Mouse (Mus musculus): Measurements from ENCODE around the gene Nrf1.

Gene Nrf1

DNA sequence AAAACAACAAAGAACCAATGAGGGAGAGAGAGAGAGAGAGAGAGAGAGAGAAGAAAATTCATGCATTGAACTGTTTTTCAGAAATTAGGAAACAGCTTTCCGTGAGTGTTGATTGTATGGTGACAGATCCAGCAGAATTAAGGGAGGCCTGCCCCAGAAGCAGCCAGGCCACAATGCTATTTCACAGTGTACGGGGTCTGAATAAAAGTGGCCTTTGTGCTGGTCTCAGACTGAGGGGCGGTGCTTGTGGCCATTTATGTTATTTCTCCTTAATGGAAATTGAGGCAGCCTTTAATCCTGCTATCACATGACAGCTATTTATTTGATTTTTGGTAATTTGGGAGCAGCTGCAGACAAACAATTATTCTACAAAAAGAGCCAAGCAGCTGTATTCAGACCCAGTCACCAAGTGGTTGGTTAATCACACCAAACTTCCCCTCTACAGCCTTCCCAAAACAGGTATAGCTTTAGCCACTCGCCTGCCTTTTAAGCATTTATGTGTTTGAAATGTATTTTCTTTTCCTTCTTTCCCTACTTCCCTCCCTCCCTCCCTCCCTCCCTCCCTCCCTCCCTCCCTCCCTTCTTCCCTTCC, 31.2 kb downstream of the Nrf1 start:
- DNase-seq (ENCODE audit: low spot score) = no peak

DNA sequence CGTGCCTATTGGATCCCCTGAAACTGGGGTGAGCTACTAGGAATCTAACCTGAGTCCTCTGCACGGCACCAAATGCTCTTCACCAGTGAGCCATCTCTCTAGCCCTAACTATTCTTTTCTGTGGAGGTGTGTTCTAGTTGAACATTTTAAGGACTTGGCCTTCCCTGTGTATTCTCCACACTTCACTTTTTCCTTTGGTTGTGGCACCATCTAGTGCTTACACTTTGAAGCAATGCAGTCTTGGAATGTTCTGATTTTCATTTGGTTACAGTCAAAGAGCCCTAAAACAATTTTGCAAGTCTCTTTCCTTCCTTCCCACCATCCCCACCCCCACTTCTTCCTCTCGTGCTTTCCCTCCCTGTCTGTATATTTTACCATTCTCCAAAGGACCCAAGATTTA, 33.6 kb downstream of the Nrf1 start:
- DNase-seq (ENCODE audit: low spot score) = no peak

- no peak for DNase-seq (ENCODE audit: low spot score)
These were observed 35.5 kb downstream of the Nrf1 start for GRCm38 (mm10) chr6:30083307-30083706.

DNA sequence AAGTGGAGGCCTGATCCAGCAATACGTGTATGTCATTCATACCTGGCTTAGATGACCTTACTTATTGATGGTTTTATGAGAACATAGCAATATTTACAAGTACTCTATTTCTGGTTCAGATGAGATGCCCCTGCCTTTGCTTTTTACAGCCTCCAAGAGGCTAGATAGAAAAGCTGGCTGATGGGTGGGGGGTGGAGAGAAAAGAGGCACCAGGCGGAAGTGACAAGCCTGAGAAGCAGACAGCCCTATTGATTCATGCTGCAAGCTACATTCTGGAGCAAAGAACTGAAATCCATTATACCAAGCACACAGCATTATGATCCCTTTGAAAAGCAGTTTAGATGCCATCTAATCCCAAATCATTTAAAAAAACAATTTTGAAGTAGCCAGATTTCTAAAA, 37.6 kb downstream of the Nrf1 start:
- DNase-seq (ENCODE audit: low spot score) = no peak

DNA sequence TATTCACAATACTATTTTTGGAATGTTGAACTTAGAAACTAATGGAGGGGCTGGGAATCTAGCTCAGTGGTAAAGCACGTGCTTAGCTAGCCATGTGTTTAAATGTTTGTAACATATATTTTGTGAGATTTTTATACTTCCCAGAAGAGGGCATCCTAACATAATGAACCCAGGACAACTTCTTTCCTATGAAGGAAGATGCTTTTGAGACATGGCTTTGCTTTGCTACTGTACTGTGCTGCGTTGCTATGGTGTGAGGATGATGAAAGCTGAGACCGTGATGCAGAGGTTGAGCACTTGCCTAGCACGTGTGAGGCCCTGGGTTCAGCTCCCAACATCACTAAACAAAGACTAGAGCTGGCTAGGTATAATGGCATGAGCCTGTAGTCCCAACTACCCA, 43.4 kb downstream of the Nrf1 start:
- DNase-seq (ENCODE audit: low spot score) = no peak

DNA sequence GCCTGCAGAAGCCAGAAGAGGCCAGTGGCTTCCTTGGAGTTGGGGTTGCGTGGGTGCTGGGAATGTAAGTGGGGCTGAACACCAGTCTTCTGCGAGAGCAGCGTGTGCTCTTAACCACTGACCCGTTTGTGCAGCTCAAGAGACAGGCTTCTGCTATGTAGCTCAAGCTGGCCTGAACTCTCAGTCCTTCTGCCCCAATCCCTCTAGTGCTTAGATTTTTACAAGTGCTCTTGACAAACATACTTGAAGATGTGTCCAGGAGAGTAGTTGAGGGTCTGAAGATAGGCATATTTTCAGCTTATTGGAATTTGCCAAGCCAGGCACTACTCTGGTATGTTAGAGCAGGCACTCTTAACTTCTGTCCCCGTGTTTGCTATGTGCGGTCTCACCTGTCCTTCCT, 45.0 kb downstream of the Nrf1 start:
- no peak for DNase-seq (ENCODE audit: low spot score)

- DNase-seq (ENCODE audit: low spot score) = no peak
These were observed 54.1 kb downstream of the Nrf1 start for GRCm38 (mm10) chr6:30101773-30102415.

- no peak for DNase-seq (ENCODE audit: low spot score)
These were observed 58.3 kb downstream of the Nrf1 start for GRCm38 (mm10) chr6:30106091-30106490.

GRCm38 (mm10) chr6:30107456-30107855, 59.7 kb downstream of the Nrf1 start:
- DNase-seq (ENCODE audit: low spot score) = no peak

GRCm38 (mm10) chr6:30109820-30110502, 62.2 kb downstream of the Nrf1 start:
- no peak for DNase-seq (ENCODE audit: low spot score)

GRCm38 (mm10) chr6:30112349-30113132, 64.8 kb downstream of the Nrf1 start:
- DNase-seq (ENCODE audit: low spot score) = no peak

GRCm38 (mm10) chr6:30114101-30114500, 66.3 kb downstream of the Nrf1 start:
- no peak for DNase-seq (ENCODE audit: low spot score)

GRCm38 (mm10) chr6:30121152-30121551, 73.4 kb downstream of the Nrf1 start:
- DNase-seq (ENCODE audit: low spot score) = no peak

- no peak for DNase-seq (ENCODE audit: low spot score)
These were observed 73.8 kb downstream of the Nrf1 start for GRCm38 (mm10) chr6:30121600-30121999.

DNA sequence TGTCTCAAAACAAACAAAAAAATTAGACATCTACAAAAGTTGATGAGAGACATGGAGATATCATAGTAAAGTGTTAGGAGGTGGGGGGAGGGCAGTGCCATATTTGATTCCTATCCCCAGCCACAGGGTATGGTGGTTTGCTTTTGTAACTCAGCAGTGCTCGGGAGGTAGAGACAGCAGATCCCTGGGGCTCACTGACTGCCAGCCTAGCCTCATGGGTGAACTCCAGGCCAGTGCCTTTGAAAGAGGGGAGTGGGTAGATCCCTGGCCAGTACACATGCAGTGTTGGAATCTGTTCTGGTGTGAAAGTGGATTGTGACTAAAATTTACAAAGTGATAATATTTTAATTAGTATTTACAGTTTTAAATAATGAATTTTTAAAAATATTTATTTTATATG, 75.6 kb downstream of the Nrf1 start:
- no peak for DNase-seq (ENCODE audit: low spot score)

DNA sequence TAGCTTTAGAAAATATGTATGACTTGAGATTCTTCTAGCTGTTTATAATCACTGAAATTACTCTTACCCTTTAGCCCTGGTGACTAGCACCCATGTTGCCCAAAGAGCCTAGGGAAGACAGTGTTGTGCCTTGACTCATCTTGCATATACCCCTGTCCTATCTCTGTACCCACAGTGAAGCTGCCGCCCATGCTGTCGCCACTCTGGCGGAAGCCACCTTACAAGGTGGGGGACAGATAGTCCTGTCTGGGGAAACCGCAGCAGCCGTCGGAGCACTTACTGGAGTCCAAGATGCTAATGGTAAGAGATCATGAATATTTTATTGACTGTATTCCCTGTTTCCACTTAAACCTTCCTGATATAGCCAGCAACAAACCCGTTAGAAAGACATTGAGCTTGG, 78.3 kb downstream of the Nrf1 start:
- DNase-seq (ENCODE audit: low spot score) = no peak

- DNase-seq (ENCODE audit: low spot score) = no peak
These were observed 79.0 kb downstream of the Nrf1 start for GRCm38 (mm10) chr6:30126766-30127165.

DNA sequence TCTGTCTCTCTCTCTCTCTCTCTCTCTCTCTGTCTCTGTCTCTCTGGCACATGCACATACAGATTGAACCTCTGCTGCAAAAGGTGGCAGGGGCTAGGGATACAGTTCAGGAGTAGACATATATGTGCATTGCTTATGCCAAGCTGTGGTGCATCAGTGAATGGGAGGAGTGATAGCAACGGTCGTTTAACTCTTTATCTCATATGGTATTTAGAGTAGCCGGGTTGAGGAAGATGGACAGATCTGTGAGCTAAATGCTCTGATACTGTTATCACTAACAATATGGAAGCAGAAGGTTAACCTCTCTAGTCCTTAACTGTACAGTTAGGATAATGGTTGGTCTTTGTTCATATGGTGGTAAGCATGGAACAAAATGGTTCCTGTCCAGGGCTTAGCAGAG, 84.6 kb downstream of the Nrf1 start:
- DNase-seq (ENCODE audit: low spot score) = no peak

- DNase-seq (ENCODE audit: low spot score) = no peak
These were observed 87.8 kb downstream of the Nrf1 start for GRCm38 (mm10) chr6:30135590-30135989.

- DNase-seq (ENCODE audit: low spot score) = no peak
These were observed 89.4 kb downstream of the Nrf1 start for GRCm38 (mm10) chr6:30137227-30137626.

- no peak for DNase-seq (ENCODE audit: low spot score)
These were observed 91.7 kb downstream of the Nrf1 start for GRCm38 (mm10) chr6:30139329-30140045.

DNA sequence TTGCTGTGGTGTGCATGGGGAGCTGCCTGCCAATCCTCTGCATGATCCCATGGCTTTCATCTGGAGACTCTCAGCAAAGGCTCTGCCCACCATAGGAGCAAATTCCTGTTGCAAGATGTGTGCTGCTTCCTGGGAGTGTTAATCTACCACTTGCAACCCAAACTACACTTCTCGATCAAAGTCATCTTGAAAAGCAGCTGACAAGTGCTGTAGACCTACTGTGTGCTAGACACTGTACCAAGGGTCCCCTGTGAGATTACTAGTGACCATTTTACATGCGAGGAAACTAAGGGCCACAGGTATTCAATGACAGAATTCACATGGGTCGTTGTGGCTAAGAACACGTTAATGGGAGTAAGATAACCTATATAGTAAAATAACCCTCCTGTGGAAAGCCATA, 95.5 kb downstream of the Nrf1 start:
- no peak for DNase-seq (ENCODE audit: low spot score)

All from spleen, adult 12 weeks (tissue).